Mouse (Mus musculus) frontal cortex, postnatal 10 days (tissue): Measurements from ENCODE around the gene Gal3st3.
A peak's percentile ranks its signal among the peaks of the same experiment; 100 is the strongest.

ENCODE experiments used
- DNase-seq, 2 experiments: peaks; one replicate each; pipeline ENCODE4 v3.0.0; 2022; ENCODE audit warnings: low spot score in 2 of 2, mixed read lengths in 1 of 2

Gene Gal3st3

GRCm38 (mm10) chr19:5297903-5298800, at the start of gene Gal3st3:
Gal3st3 (plus strand) TSS chr19:5298331.
- DNase-seq, result peak in 1 of 2 experiments; percentile 52

GRCm38 (mm10) chr19:5257140-5257539, 41.0 kb upstream of the Gal3st3 start:
- DNase-seq, result no peak

- no peak for DNase-seq
These were observed 31.1 kb upstream of the Gal3st3 start for GRCm38 (mm10) chr19:5267015-5267414.

GRCm38 (mm10) chr19:5268017-5268416, 30.1 kb upstream of the Gal3st3 start:
- DNase-seq, result no peak

- DNase-seq, result no peak
These were observed 29.3 kb upstream of the Gal3st3 start for GRCm38 (mm10) chr19:5268875-5269274.

- no peak for DNase-seq
These were observed 28.7 kb upstream of the Gal3st3 start for GRCm38 (mm10) chr19:5269392-5269791.

GRCm38 (mm10) chr19:5271430-5271829, 26.7 kb upstream of the Gal3st3 start:
- DNase-seq, result no peak

- peak; percentile 44 to 53 for DNase-seq
These were observed 25.8 kb upstream of the Gal3st3 start for GRCm38 (mm10) chr19:5272326-5272795.

GRCm38 (mm10) chr19:5272801-5273733, 25.1 kb upstream of the Gal3st3 start, which contains the start of gene Pacs1:
Pacs1 (minus strand) TSS chr19:5273119.
- DNase-seq, result peak; percentile 74 to 87

- no peak for DNase-seq
These were observed 24.2 kb upstream of the Gal3st3 start for GRCm38 (mm10) chr19:5273916-5274315.

GRCm38 (mm10) chr19:5274641-5275040, 23.5 kb upstream of the Gal3st3 start:
- DNase-seq, result no peak

GRCm38 (mm10) chr19:5275736-5276135, 22.4 kb upstream of the Gal3st3 start:
- no peak for DNase-seq

GRCm38 (mm10) chr19:5276531-5276930, 21.6 kb upstream of the Gal3st3 start:
- no peak for DNase-seq

- no peak for DNase-seq
These were observed 21.0 kb upstream of the Gal3st3 start for GRCm38 (mm10) chr19:5277140-5277539.

GRCm38 (mm10) chr19:5278381-5278780, 19.8 kb upstream of the Gal3st3 start:
- DNase-seq, result no peak

- peak; percentile 98 for DNase-seq
These were observed 3.0 kb upstream of the Gal3st3 start, which contains the start of gene Sf3b2 for GRCm38 (mm10) chr19:5294972-5295735. Sf3b2 (minus strand) TSS chr19:5295455.

- DNase-seq, result no peak
These were observed 2.4 kb upstream of the Gal3st3 start for GRCm38 (mm10) chr19:5295736-5296075.

- DNase-seq, result peak in 1 of 2 experiments; percentile 53
These were observed 1.5 kb upstream of the Gal3st3 start for GRCm38 (mm10) chr19:5296630-5297029.

GRCm38 (mm10) chr19:5300588-5300987, 2.5 kb downstream of the Gal3st3 start:
- no peak for DNase-seq

- peak in 1 of 2 experiments; percentile 38 for DNase-seq
These were observed 4.3 kb downstream of the Gal3st3 start for GRCm38 (mm10) chr19:5302455-5302854.

- DNase-seq, result no peak
These were observed 8.1 kb downstream of the Gal3st3 start for GRCm38 (mm10) chr19:5306279-5306678.
